Mouse (Mus musculus): ENCODE results near the gene Mpnd. TPM values are rescaled to one million over a fixed set of nuclear protein-coding genes. Genes with fewer than 3 reads are reported as not detected.

Gene Mpnd
- polyA plus RNA-seq, 1 experiment, result 47.7 TPM

DNA sequence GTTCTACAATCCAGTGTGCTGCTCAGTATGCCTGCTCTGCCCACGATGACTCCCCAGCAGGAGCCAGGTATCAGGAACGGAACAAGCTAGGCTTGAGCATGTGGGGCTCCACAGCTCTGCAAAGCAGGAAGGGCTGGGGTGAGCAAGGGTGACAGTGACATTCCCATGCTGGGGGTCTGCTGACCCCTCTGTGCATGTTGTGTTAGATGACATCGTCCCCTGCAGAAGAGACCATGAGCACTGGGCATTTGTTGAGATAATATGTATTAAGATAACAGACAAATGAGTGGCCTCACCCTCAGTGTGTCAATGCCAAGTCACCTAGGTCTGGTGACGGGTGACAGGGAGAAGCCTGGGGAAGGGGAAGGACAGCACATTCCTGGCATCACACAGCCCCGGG, 19.4 kb downstream of the Mpnd start:
- no peak overlapping the region for H3K4me3 ChIP-seq (replicated peaks; ENCODE audit: control insufficient read depth, low read depth, low read length)
- WGBS, result 72% methylated on average over 5 of the region's 5 CpGs
- TF ChIP-seq CTCF (IDR thresholded peaks at IDR 0.05; ENCODE audit: control insufficient read depth, insufficient read depth, low read length), result no peak
- TF ChIP-seq POLR2A (IDR thresholded peaks at IDR 0.05; ENCODE audit: borderline replicate concordance, control insufficient read depth, low read depth, low read length), result no peak
- H3K4me1 ChIP-seq (ENCODE audit: control insufficient read depth, insufficient read depth, low read length), result peaks cover 19% of the 10 kb centered on the region
- no peak overlapping the region for H3K27ac ChIP-seq (ENCODE audit: control insufficient read depth, insufficient read depth, low read depth, low read length, poor library complexity)

DNA sequence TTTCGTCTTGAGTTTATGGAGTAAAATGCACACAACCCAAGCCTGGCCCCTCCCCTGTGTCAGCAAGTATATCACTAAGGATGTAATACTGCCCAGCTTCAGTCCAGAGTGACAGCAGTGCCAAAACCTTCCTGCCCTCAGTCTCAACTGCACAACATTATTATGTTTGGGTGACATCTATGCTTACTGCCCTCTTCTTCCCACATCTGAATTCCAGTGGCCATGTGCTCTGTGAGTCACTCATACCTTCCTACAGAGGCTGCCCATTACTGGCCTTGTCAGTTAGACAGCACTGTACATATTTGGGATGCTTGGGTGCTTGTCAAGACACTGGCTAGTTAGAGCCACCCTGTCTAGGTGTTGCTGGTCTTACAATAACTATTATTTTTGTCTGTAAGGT, 20.8 kb downstream of the Mpnd start:
- Histone ChIP-seq H3K4me3 (replicated peaks; ENCODE audit: control insufficient read depth, low read depth, low read length) (no peak overlapping the region), H3K4me1 (ENCODE audit: control insufficient read depth, insufficient read depth, low read length) (peaks cover 20% of the 10 kb centered on the region), H3K27ac (ENCODE audit: control insufficient read depth, insufficient read depth, low read depth, low read length, poor library complexity) (no peak overlapping the region)
- 78% methylated on average over 1 of the region's 1 CpGs for WGBS
- TF ChIP-seq CTCF (IDR thresholded peaks at IDR 0.05; ENCODE audit: control insufficient read depth, insufficient read depth, low read length), result no peak
- TF ChIP-seq POLR2A (IDR thresholded peaks at IDR 0.05; ENCODE audit: borderline replicate concordance, control insufficient read depth, low read depth, low read length), result no peak

DNA sequence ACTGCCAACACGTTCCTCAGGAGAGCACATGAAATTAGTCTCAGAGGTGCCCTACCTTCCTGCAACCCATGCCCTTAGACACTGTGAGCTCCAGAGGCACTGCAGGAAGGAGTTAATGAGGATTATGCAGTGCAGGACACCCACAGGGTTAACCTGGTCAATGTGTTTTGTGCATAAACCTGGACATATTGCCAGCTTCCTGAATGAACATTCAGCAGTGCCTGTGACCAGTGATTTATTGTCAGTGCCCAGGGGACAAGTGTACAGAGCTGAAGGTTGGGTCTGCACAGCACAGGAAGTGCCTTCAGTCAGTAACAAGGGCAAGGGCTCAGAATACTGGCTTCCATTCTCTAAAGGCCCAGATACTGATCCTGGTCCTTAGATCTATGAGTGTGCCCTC, 21.4 kb downstream of the Mpnd start:
- whole genome bisulfite sequencing, result 33% methylated on average over 1 of the region's 1 CpGs
- Histone ChIP-seq H3K27ac (ENCODE audit: control insufficient read depth, insufficient read depth, low read depth, low read length, poor library complexity) (no peak overlapping the region), H3K4me3 (replicated peaks; ENCODE audit: control insufficient read depth, low read depth, low read length) (no peak overlapping the region), H3K4me1 (ENCODE audit: control insufficient read depth, insufficient read depth, low read length) (peaks cover 18% of the 10 kb centered on the region)
- TF ChIP-seq CTCF (IDR thresholded peaks at IDR 0.05; ENCODE audit: control insufficient read depth, insufficient read depth, low read length), result no peak
- no peak for TF ChIP-seq POLR2A (IDR thresholded peaks at IDR 0.05; ENCODE audit: borderline replicate concordance, control insufficient read depth, low read depth, low read length)

DNA sequence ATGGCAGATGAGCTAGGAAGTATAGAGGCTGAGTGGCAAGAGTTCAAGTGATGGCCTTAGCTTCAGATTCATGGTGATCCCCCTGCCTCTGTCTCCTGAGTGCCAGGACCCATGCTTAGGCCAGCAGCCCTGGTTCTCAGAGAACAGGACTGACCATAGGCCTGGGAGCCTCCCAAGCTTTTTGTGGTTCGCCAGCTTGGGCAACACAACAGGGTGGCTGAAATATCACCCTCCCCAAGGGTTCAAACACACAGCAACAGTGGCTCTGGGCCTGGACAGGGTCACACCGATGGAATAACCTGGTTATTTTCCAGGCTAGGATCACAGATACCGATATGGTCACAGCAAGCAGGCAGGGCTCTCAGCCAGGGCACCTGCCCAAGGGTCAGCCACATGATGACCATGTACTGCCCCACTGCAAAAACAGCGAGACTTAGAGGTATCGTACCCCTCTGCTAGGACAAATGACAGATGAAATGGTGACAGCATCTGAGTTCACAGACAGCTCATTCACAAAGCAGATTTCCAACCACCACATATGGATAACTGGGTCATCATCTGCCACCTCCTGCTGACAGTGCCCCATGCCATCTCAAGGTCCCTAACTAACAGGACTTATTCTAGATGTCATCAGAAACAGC, 22.4 kb downstream of the Mpnd start:
- Histone ChIP-seq H3K27ac (ENCODE audit: control insufficient read depth, insufficient read depth, low read depth, low read length, poor library complexity) (no peak overlapping the region), H3K4me3 (replicated peaks; ENCODE audit: control insufficient read depth, low read depth, low read length) (no peak overlapping the region), H3K4me1 (ENCODE audit: control insufficient read depth, insufficient read depth, low read length) (peaks cover 20% of the 10 kb centered on the region)
- TF ChIP-seq CTCF (IDR thresholded peaks at IDR 0.05; ENCODE audit: control insufficient read depth, insufficient read depth, low read length) (no peak), POLR2A (IDR thresholded peaks at IDR 0.05; ENCODE audit: borderline replicate concordance, control insufficient read depth, low read depth, low read length) (no peak)
- WGBS, result 86% methylated on average over 5 of the region's 5 CpGs

GRCm38 (mm10) chr17:56030238-56030870, 24.8 kb downstream of the Mpnd start:
- WGBS, result 58% methylated on average over 9 of the region's 9 CpGs
- H3K4me3 ChIP-seq (replicated peaks; ENCODE audit: control insufficient read depth, low read depth, low read length), result no peak overlapping the region
- H3K27ac ChIP-seq (ENCODE audit: control insufficient read depth, insufficient read depth, low read depth, low read length, poor library complexity), result peak overlapping the region; percentile 15; the same call in 1 of the 2 replicates
- peaks cover 10% of the 10 kb centered on the region for H3K4me1 ChIP-seq (ENCODE audit: control insufficient read depth, insufficient read depth, low read length)
- TF ChIP-seq CTCF (IDR thresholded peaks at IDR 0.05; ENCODE audit: control insufficient read depth, insufficient read depth, low read length) (no peak), POLR2A (IDR thresholded peaks at IDR 0.05; ENCODE audit: borderline replicate concordance, control insufficient read depth, low read depth, low read length) (no peak)

- TF ChIP-seq CTCF (IDR thresholded peaks at IDR 0.05; ENCODE audit: control insufficient read depth, insufficient read depth, low read length) (0 out of 2 replicates have a peak, but pooled peaks have one; percentile 18), POLR2A (IDR thresholded peaks at IDR 0.05; ENCODE audit: borderline replicate concordance, control insufficient read depth, low read depth, low read length) (no peak)
- Histone ChIP-seq H3K4me1 (ENCODE audit: control insufficient read depth, insufficient read depth, low read length) (peaks cover 9% of the 10 kb centered on the region), H3K4me3 (replicated peaks; ENCODE audit: control insufficient read depth, low read depth, low read length) (no peak overlapping the region), H3K27ac (ENCODE audit: control insufficient read depth, insufficient read depth, low read depth, low read length, poor library complexity) (peak overlapping the region; percentile 15; the same call in 1 of the 2 replicates)
- 4% methylated on average over 5 of the region's 5 CpGs for WGBS
Observed at GRCm38 (mm10) chr17:56030919-56031318, 25.4 kb downstream of the Mpnd start.

- Histone ChIP-seq H3K4me1 (ENCODE audit: control insufficient read depth, insufficient read depth, low read length) (peaks cover 9% of the 10 kb centered on the region), H3K27ac (ENCODE audit: control insufficient read depth, insufficient read depth, low read depth, low read length, poor library complexity) (no peak overlapping the region), H3K4me3 (replicated peaks; ENCODE audit: control insufficient read depth, low read depth, low read length) (no peak overlapping the region)
- 74% methylated on average over 7 of the region's 7 CpGs for WGBS
- no peak for TF ChIP-seq POLR2A (IDR thresholded peaks at IDR 0.05; ENCODE audit: borderline replicate concordance, control insufficient read depth, low read depth, low read length)
- TF ChIP-seq CTCF (IDR thresholded peaks at IDR 0.05; ENCODE audit: control insufficient read depth, insufficient read depth, low read length), result no peak
Observed at GRCm38 (mm10) chr17:56031431-56031830, 25.9 kb downstream of the Mpnd start.

- H3K4me3 ChIP-seq (replicated peaks; ENCODE audit: control insufficient read depth, low read depth, low read length), result no peak overlapping the region
- WGBS, result 54% methylated on average over 6 of the region's 6 CpGs
- peaks cover 9% of the 10 kb centered on the region for H3K4me1 ChIP-seq (ENCODE audit: control insufficient read depth, insufficient read depth, low read length)
- TF ChIP-seq POLR2A (IDR thresholded peaks at IDR 0.05; ENCODE audit: borderline replicate concordance, control insufficient read depth, low read depth, low read length) (no peak), CTCF (IDR thresholded peaks at IDR 0.05; ENCODE audit: control insufficient read depth, insufficient read depth, low read length) (no peak)
- 0 out of 2 replicates have a peak overlapping the region, but pooled peaks have one; percentile 10 for H3K27ac ChIP-seq (ENCODE audit: control insufficient read depth, insufficient read depth, low read depth, low read length, poor library complexity)
Observed at GRCm38 (mm10) chr17:56032127-56032733, 26.7 kb downstream of the Mpnd start.
